Mouse (Mus musculus) E14TG2a.4 (cell line): ENCODE results near the gene Wdr1.
"Not testable (repeated sequence)": the region's sequence is repeated elsewhere in the genome, so short reads cannot be mapped to it uniquely, and the experiment has no call there.

Experiments
- H3K27me3 ChIP-seq: 2 replicates; pipeline ENCODE4 v1.6.1; 2014; ENCODE audit warnings: low read length, control low read depth; ENCODE audit not compliant: insufficient read depth
- H3K36me3 ChIP-seq: 2 replicates; pipeline ENCODE4 v1.6.1; 2014; ENCODE audit warnings: low read length, control low read depth; ENCODE audit not compliant: insufficient read depth
- H3K4me1 ChIP-seq: replicated peaks from 2 replicates; pipeline ENCODE4 v1.6.1; 2014; ENCODE audit warnings: low read depth, low read length, control low read depth
- H3K4me3 ChIP-seq: replicated peaks from 2 replicates; pipeline ENCODE4 v1.5.1; 2014; ENCODE audit warnings: mild to moderate bottlenecking, low read length
- H3K9me3 ChIP-seq: 2 replicates; pipeline ENCODE4 v1.6.1; 2014; ENCODE audit warnings: low read length, control low read depth
- CTCF ChIP-seq: conservative IDR thresholded peaks from 2 replicates; pipeline ENCODE4 v1.5.1; 2014; ENCODE audit warnings: low read length
- NANOG ChIP-seq: IDR thresholded peaks from 2 replicates; pipeline ENCODE4 v1.6.1; 2014; ENCODE audit warnings: borderline replicate concordance, low read length, mixed read lengths
- POU5F1 ChIP-seq: IDR thresholded peaks from 2 replicates; pipeline ENCODE4 v1.6.1; 2014; ENCODE audit warnings: low read length, borderline replicate concordance

The Wdr1 gene

GRCm38 (mm10) chr5:38563121-38563520 lies at the start of gene Wdr1:
Gene Wdr1, minus strand, starts transcription at chr5:38563221.
- Histone ChIP-seq H3K36me3 (peaks cover 40% of the 10 kb centered on the region), H3K27me3 (no peaks in the 10 kb centered on the region), H3K4me1 (peaks cover 60% of the 10 kb centered on the region), H3K9me3 (no peaks in the 10 kb centered on the region), H3K4me3 (peak within 1 kb of the TSS; percentile 92)
- no peak for TF ChIP-seq NANOG
- no peak for TF ChIP-seq CTCF
- TF ChIP-seq POU5F1, result no peak

GRCm38 (mm10) chr5:38611118-38611517 lies 48.1 kb upstream of the Wdr1 start:
- Histone ChIP-seq H3K4me1 (peaks cover 42% of the 10 kb centered on the region), H3K4me3 (no peak overlapping the region)
- TF ChIP-seq NANOG, result no peak
- TF ChIP-seq POU5F1, result no peak
- TF ChIP-seq CTCF, result no peak

GRCm38 (mm10) chr5:38608219-38608618 lies 45.2 kb upstream of the Wdr1 start:
- peaks cover 50% of the 10 kb centered on the region for H3K4me1 ChIP-seq
- H3K9me3 ChIP-seq, H3K36me3 ChIP-seq, H3K4me3 ChIP-seq, H3K27me3 ChIP-seq: not testable (repeated sequence)

More at GRCm38 (mm10) chr5:38611118-38611517, 48.1 kb upstream of the Wdr1 start:
- Histone ChIP-seq H3K9me3 (no peaks in the 10 kb centered on the region), H3K36me3 (no peaks in the 10 kb centered on the region), H3K27me3 (no peaks in the 10 kb centered on the region; the same call in 1 of the 2 replicates)

- Histone ChIP-seq H3K36me3 (no peaks in the 10 kb centered on the region), H3K4me3 (peak overlapping the region; percentile 68), H3K9me3 (no peaks in the 10 kb centered on the region), H3K27me3 (no peaks in the 10 kb centered on the region), H3K4me1 (peaks cover 17% of the 10 kb centered on the region)
- TF ChIP-seq POU5F1, result no peak
- TF ChIP-seq NANOG, result no peak
- TF ChIP-seq CTCF, result peak; percentile 8
Measured at GRCm38 (mm10) chr5:38598647-38599304, 35.8 kb upstream of the Wdr1 start.

- Histone ChIP-seq H3K27me3 (no peaks in the 10 kb centered on the region), H3K36me3 (no peaks in the 10 kb centered on the region), H3K4me1 (peaks cover 25% of the 10 kb centered on the region), H3K4me3 (no peak overlapping the region; the same call in 1 of the 2 replicates), H3K9me3 (no peaks in the 10 kb centered on the region)
- TF ChIP-seq POU5F1 (no peak), CTCF (no peak), NANOG (no peak)
Measured at GRCm38 (mm10) chr5:38588924-38589323, 25.9 kb upstream of the Wdr1 start.

- H3K9me3 ChIP-seq, result no peaks in the 10 kb centered on the region
- no peaks in the 10 kb centered on the region for H3K27me3 ChIP-seq
- TF ChIP-seq CTCF (no peak), NANOG (no peak), POU5F1 (no peak)
- no peak overlapping the region for H3K4me3 ChIP-seq
- no peaks in the 10 kb centered on the region for H3K36me3 ChIP-seq
- H3K4me1 ChIP-seq, result peaks cover 49% of the 10 kb centered on the region
Measured at GRCm38 (mm10) chr5:38585450-38585849, 22.4 kb upstream of the Wdr1 start.

- no peak for TF ChIP-seq CTCF
- no peak for TF ChIP-seq NANOG
- TF ChIP-seq POU5F1, result no peak
Measured at GRCm38 (mm10) chr5:38583026-38583425, 20.0 kb upstream of the Wdr1 start.

GRCm38 (mm10) chr5:38580703-38581102 lies 17.7 kb upstream of the Wdr1 start:
- no peaks in the 10 kb centered on the region for H3K27me3 ChIP-seq

More at GRCm38 (mm10) chr5:38583026-38583425, 20.0 kb upstream of the Wdr1 start:
- Histone ChIP-seq H3K9me3 (no peaks in the 10 kb centered on the region), H3K4me1 (peaks cover 42% of the 10 kb centered on the region), H3K36me3 (no peaks in the 10 kb centered on the region), H3K27me3 (no peaks in the 10 kb centered on the region), H3K4me3 (no peak overlapping the region)

GRCm38 (mm10) chr5:38570876-38571275 lies 7.9 kb upstream of the Wdr1 start:
- H3K27me3 ChIP-seq, result no peaks in the 10 kb centered on the region
- no peaks in the 10 kb centered on the region for H3K36me3 ChIP-seq
- H3K4me3 ChIP-seq, result no peak overlapping the region
- TF ChIP-seq NANOG (no peak), CTCF (peak; percentile 32; the same call in 1 of the 2 replicates)
- no peaks in the 10 kb centered on the region for H3K9me3 ChIP-seq
- H3K4me1 ChIP-seq, result peaks cover 28% of the 10 kb centered on the region

More at GRCm38 (mm10) chr5:38580703-38581102, 17.7 kb upstream of the Wdr1 start:
- Histone ChIP-seq H3K4me1 (peaks cover 44% of the 10 kb centered on the region), H3K36me3 (no peaks in the 10 kb centered on the region), H3K9me3 (no peaks in the 10 kb centered on the region), H3K4me3 (no peak overlapping the region)
- TF ChIP-seq POU5F1 (no peak), NANOG (peak; percentile 66; the same call in 1 of the 2 replicates), CTCF (peak; percentile 75)
